Mouse (Mus musculus) bone marrow macrophage, adult 2 months (primary cell): Measurements from ENCODE around the gene Tdp2.

Experiments
- CTCF ChIP-seq: IDR thresholded peaks from 2 replicates; pipeline ENCODE4 v1.5.1; 2012; ENCODE audit warnings: low read depth, mild to moderate bottlenecking, low read length, moderate library complexity
- POLR2A ChIP-seq: IDR thresholded peaks from 2 replicates; pipeline ENCODE4 v1.6.1; 2012; ENCODE audit warnings: mild to moderate bottlenecking, low read depth, low read length, borderline replicate concordance

- no peak for TF ChIP-seq CTCF
- no peak for TF ChIP-seq POLR2A
Observed at GRCm38 (mm10) chr13:24799925-24800673, 31.4 kb upstream of the Tdp2 start.
